Mouse (Mus musculus) hindlimb bud, embryonic 11.5 days (tissue): ENCODE data around the gene Itprid2.

ENCODE experiments used
- DNase-seq: peaks from one replicate; pipeline ENCODE4 v3.0.0-alpha.2; 2012; ENCODE audit warnings: low read depth, low spot score; ENCODE audit errors: extremely low spot score

Itprid2 gene

DNA sequence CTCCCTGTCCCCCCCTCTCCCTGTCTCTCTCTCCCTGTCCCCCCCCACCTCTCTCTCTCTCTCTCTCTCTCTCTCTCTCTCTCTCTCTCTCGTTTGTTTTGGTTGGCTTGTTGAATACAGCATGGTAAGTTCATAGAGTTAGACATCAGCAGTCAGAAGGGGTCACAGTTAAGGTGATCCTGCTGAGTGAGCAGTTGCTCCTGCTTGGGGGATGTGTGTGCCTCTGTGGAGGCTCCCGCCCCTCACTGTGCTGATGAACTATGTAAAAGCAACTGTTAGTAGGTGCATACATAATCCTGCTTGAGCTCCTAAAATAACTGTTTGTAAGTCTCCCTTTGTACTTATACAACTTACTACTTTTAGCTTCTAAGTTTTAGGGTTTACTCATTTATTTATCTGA, 12.6 kb downstream of the Itprid2 start:
- no peak for DNase-seq

- no peak for DNase-seq
These were observed 16.0 kb downstream of the Itprid2 start for GRCm38 (mm10) chr2:79651185-79651584.

- no peak for DNase-seq
These were observed 16.5 kb downstream of the Itprid2 start for GRCm38 (mm10) chr2:79651701-79652100.

DNA sequence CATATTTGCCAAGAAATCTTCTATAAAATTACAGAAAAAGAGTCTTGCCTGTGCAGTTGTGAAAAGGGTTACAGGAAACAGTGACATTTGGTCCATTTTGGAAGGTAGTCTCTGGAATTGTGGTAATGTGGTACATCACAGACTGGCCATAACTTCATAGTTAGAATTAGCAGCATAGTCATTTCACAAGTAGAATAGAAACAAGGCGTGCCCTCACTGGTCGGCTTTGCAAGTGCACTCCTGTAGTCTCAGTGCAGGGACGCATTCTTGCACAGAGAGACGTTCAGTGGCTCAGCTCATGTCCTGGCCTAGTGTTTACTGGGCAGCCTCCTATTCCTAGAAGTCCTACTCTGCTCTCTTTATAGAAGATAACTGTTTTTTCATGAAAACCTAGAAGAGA, 17.4 kb downstream of the Itprid2 start:
- DNase-seq: no peak

DNA sequence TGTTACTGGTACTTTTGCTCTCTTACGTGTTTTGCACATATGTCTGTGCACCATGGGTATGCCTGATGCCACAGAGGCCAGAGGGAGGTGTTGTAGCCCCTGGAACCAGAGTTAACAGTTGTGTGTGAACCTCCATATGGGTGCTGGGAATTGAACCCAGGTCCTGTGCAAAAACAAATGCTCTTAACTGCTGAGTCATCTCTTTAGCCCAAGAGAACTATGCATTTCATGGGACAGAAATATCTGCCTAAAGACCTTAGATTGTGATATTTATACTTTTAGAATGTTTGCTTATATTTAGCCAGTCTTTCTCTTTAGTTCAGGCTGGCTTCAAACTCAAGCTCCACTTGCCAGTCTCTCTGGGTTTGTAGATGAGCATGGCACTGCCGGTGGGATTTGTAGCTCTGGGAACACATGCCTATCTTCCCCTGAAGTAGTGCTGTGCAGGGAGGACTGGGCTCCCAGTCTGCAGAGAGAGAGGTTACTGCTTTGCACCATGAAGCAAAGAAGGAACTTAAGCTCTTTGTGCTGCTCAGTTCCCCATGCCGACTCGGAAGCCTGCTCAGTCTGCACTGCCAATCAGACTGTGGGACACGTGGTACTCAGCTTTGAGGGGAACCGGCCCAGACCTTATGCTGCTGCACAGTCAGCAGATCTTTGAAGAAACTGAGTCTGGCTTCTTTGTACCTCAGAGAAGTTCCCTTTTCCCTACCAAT, 18.1 kb downstream of the Itprid2 start:
- no peak for DNase-seq

DNA sequence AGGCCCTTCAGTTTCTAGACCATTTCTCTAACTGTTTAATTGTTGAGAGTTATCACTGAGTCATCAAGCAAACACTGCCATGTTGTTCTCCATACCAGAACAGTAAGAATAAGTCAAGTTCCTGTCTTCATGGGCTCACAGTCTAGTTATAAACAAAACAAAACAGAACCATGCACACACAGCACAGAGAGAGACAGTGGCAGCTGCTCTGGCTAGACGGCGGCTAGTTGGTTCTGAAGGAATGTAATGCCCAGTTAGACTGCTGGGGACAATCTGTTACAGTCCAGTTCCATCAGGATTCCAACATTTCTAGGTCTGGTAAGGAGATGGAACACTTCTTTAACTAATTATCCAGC, 18.6 kb downstream of the Itprid2 start:
- DNase-seq: no peak

- DNase-seq: no peak
These were observed 21.9 kb downstream of the Itprid2 start for GRCm38 (mm10) chr2:79657062-79657461.

DNA sequence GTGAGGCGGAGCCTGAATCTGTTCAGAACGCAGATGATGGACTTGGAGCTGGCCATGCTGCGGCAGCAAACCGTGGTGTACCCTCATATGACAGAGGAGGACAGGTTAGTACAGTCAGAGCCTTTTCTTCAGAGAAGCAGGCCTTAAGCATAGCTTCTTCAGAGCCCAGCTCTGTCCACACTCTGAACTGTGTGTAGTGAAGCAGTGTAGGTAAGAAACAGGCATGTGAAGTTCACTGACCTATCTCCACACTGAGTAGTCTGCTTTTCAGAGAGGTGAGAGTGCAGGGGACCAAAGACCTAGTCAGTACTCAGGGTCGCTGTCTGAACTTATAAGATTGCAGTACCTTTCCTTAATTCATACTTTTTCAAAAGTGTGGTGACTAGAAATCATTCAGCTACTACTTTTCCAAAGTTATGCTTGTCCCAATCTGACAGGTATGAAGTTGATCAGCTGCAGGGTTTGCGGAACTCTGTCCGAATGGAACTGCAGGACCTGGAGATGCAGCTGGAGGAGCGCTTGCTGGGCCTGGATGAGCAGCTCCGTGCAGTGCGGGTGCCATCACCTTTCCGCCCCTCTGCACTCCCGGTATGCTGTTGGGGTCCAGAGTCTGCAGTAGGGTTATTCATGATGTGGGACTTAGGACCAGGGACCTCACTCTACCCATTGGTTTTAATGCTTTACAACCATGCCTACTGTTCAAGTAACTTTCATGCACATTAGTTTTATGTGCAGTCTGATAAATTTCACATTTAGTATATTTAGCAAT, 25.4 kb downstream of the Itprid2 start:
- no peak for DNase-seq

DNA sequence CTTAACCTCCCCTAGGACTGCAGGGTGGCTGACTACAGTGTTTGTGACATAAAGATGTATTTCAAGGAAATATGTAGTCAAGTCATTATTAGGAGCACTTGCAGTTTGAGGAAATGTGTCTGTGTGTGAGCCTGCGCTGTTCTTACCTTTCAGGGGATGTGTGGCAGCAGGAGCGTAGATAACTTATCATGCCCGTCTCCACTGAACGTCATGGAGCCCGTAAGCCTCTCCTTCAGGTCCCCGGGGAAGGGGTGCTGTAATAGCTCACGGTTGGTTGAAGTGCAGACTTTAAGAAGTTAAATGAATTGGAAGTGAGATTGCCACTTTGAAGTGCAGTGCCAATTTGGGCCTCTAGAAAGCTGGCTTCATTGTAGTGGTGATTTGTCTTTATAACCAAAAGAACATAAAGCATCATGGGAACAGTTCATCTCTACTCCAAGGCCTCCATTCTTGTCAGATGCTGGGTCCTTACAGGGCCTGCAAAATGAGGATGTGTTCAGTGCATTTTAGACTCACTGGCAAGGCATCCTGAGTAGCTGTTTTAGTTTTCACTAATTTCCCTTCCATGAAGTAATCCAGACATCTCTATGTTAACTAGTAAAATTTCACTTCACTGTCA, 26.4 kb downstream of the Itprid2 start:
- DNase-seq: no peak

DNA sequence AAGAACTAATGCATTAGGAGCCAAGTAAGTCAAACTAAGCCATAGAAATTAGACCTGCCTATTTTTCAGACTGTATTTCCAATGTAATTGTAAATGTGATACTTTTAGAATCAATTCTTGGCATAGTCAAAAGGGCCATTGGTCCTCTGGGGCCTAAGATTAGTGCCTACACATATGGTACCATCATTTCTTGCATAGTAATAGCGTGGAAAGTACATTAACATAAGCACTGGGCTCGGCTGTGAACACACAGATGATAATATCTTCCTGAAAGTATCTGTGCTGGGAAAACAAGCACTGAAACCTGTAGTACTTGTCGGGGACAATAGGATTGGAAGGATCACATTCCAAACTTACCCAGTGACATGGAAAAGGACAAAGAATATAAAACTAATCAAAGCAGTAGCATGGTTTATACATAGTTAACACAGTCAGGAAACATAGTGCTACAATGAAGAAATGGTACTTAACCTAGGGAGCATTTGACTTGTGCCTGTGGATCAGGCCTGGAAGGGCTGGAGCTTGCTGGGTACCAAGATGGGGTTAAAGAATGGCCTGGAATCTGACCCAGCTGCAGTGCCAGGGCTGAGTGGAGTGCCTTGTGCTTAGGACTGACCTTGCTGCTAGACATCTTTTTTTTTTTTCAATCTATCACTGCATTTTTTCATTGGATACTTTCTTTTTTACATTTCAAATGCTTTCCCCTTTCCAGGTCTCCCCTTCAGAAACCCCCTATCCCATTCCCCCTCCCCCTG, 29.6 kb downstream of the Itprid2 start:
- DNase-seq: no peak

DNA sequence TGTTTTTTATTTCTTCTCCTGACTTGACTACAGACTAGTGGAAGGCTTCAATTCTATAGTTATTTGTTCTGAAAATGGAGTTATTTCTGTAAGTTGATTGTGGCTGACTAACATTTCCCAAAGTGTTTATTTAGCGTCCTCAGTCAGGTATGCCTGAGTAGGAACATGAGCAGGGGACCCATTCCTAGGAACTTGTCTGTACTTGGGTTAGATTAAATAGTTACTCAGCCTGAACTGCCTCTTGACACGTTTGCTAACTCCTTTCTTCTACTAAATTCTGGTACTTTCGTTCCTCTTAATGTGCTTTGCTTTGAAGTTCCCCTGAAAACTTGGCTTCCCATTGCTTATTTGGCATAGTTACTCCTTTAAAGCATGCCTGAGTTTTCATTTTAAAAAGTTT, 30.3 kb downstream of the Itprid2 start:
- no peak for DNase-seq

- DNase-seq: no peak
These were observed 40.1 kb downstream of the Itprid2 start for GRCm38 (mm10) chr2:79675266-79675665.

DNA sequence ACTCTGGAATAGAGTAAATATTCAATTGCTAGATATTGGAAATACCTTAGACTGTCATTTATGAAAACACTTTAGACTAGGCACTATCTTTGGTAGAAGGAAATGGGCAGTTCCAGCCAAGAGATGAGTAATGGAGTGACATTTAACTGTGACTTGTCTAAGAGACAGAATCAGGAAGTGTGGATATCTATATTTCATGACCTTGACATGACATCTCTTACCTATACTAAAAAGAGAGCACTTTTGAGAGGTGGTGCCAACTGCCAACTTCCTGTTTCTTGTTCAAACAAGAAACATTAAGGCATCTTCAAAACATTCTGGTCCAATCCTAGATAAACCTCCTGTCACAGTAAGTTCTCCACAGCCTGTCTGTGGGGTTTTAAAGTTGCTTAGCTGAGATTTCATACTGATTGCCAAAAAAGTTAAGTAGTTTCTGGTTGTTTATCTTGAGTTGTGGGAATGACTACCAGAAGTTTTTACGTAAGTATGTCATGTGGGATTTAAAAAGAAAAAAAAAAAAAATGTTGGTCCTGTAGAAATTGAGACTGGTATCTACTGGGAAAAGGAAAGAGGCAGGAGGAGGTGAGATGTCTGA, 42.6 kb downstream of the Itprid2 start:
- no peak for DNase-seq

GRCm38 (mm10) chr2:79681672-79682071, 46.5 kb downstream of the Itprid2 start:
- DNase-seq: no peak

- DNase-seq: no peak
These were observed 48.1 kb downstream of the Itprid2 start for GRCm38 (mm10) chr2:79683258-79683657.

GRCm38 (mm10) chr2:79690838-79691237, 55.7 kb downstream of the Itprid2 start:
- no peak for DNase-seq

DNA sequence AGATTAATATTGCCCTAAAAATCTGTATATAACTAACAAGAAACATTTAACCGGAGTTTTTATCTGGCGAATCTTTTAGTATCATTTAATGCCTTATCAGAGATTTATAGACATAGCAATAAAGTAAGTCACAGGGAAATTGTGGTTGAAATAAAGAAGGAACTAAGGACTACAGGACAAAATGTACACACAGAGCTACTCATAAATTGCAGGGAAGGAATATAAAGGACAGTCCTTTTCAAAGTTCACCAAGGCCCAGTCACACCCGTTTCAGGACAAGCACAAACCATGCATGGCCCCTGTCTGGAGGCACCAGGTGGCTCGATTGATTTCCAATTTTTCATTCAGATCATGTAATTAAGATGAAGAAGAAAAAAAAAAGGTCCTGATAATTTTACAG, 60.0 kb downstream of the Itprid2 start:
- DNase-seq: no peak

GRCm38 (mm10) chr2:79695939-79696338, 60.8 kb downstream of the Itprid2 start:
- no peak for DNase-seq

DNA sequence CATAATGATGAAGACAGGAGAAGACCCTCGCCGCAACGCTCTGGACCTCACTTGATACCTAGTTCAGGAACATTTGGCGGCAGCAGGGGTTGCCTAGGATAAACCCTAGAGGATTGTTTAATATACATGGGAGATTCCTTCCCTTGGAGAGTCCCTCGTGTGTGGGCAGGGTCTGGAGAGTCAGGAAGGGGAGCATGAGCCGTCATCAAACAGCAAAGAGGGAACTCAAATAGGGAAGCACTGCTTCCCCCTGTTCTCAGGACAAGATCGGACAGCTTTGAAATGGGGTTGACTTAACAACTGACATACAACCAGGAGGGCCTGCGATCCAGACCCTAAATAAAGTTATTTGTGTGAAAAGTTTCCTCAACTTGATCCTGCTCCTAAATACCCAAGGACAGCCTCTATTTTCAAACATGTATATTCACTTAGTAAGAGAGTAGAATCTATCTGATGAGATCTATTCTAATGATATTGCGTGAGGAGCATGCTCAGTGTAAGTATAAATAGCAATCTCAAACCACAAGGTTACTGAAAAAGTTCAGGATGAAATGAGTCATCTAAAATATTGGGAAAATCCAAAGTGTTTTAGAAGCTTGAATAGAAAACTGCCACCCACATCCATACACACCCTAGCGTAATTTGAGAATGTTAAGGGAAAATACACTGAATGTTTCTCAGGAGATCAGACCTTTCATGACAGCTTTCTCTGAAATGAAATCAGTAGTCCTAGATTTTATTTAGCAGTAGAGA, 61.5 kb downstream of the Itprid2 start:
- DNase-seq: no peak

DNA sequence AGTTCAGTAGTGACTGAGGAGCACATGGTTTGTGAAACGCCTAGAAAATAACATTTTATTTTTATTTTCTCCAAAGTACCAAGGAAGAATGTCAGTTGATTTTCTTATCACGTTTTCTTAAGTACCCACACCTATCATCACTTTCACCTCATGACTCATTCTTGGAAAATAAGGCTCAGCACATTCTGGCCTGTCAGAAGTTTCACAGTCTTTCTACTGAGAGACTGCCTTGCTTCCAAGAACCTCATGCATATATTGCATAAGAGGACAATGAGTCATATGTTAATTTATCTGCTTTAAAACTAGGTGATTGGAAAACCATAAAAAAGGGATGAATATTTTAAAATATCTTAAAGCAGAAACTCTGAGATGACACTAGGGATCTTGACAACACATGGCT, 63.0 kb downstream of the Itprid2 start:
- no peak for DNase-seq
